Mouse (Mus musculus): ENCODE measurements around the gene Grin2d.
A peak's percentile ranks its signal among the peaks of the same experiment; 100 is the strongest.

GRCm38 (mm10) chr7:45830427-45831127, 47.6 kb downstream of the Grin2d start, which contains the start of gene Grwd1:
- TF ChIP-seq CTCF (IDR thresholded peaks at IDR 0.05; ENCODE audit: borderline replicate concordance, control insufficient read depth, extremely low read depth, insufficient read depth, low read length, poor library complexity) (0 out of 2 replicates have a peak, but pooled peaks have one; percentile 14), POLR2A (IDR thresholded peaks at IDR 0.05; ENCODE audit: control insufficient read depth, extremely low read depth, insufficient read depth, low read length, poor library complexity) (no peak)
